Mouse (Mus musculus): ENCODE data around the gene Gm20715. TPM values are rescaled to one million over a fixed set of nuclear protein-coding genes. Genes with fewer than 3 reads are reported as not detected.

Gm20715 gene
- polyA plus RNA-seq, 2 experiments, result 0.03 TPM; not detected in 1

GRCm38 (mm10) chr7:6389449-6389848 lies 20.6 kb upstream of the Gm20715 start:
- WGBS, result 64% methylated on average over 5 of the region's 5 CpGs
- H3K36me3 ChIP-seq (ENCODE audit: control insufficient read depth, insufficient read depth, low read length), result peaks cover 42% of the 10 kb centered on the region

GRCm38 (mm10) chr7:6397996-6398975 lies 11.8 kb upstream of the Gm20715 start, which contains the start of gene Smim17:
Gene Smim17, plus strand, starts transcription at chr7:6398715.
- Histone ChIP-seq H3K36me3 (ENCODE audit: control insufficient read depth, insufficient read depth, low read length) (peaks cover 12% of the 10 kb centered on the region), H3K9me3 (ENCODE audit: control insufficient read depth, low read length) (no peaks in the 10 kb centered on the region), H3K4me2 (replicated peaks; ENCODE audit: low read depth, low read length, severe bottlenecking) (peak within 1 kb of the TSS; percentile 70), H3K9ac (ENCODE audit: low read depth, low read length, severe bottlenecking) (peak within 1 kb of the TSS; percentile 60), H3K27me3 (ENCODE audit: control insufficient read depth, insufficient read depth, low read length) (no peaks in the 10 kb centered on the region), H3K4me3 (replicated peaks; ENCODE audit: low read length) (peak within 1 kb of the TSS; percentile 46), H3K4me1 (ENCODE audit: control insufficient read depth, insufficient read depth, low read length) (peaks cover 5% of the 10 kb centered on the region; the same call in 1 of the 2 replicates), H3K27ac (replicated peaks; ENCODE audit: low read depth, low read length) (no peak within 1 kb of the TSS)
- 24% methylated on average over 25 of the region's 25 CpGs for WGBS
- no peak for TF ChIP-seq POLR2A (IDR thresholded peaks at IDR 0.05; ENCODE audit: borderline replicate concordance, extremely low read depth, insufficient read depth, insufficient read length)
- DNase-seq (ENCODE audit: low spot score), result peak; percentile 75
- peak; percentile 76 for ATAC-seq (ENCODE audit: low FRiP score, low read depth)

More at GRCm38 (mm10) chr7:6389449-6389848, 20.6 kb upstream of the Gm20715 start:
- no peak overlapping the region for H3K27ac ChIP-seq (replicated peaks; ENCODE audit: low read depth, low read length)
- no peaks in the 10 kb centered on the region for H3K27me3 ChIP-seq (ENCODE audit: control insufficient read depth, insufficient read depth, low read length)
- H3K9me3 ChIP-seq (ENCODE audit: control insufficient read depth, low read length), result no peaks in the 10 kb centered on the region
- H3K9ac ChIP-seq (ENCODE audit: low read depth, low read length, severe bottlenecking), result no peak overlapping the region
- no peak for TF ChIP-seq POLR2A (IDR thresholded peaks at IDR 0.05; ENCODE audit: borderline replicate concordance, extremely low read depth, insufficient read depth, insufficient read length)
- no peak overlapping the region for H3K4me3 ChIP-seq (replicated peaks; ENCODE audit: low read length)
- DNase-seq (ENCODE audit: low spot score) (no peak), ATAC-seq (ENCODE audit: low FRiP score, low read depth) (no peak)
- H3K4me1 ChIP-seq (ENCODE audit: control insufficient read depth, insufficient read depth, low read length), result no peaks in the 10 kb centered on the region
- no peak overlapping the region for H3K4me2 ChIP-seq (replicated peaks; ENCODE audit: low read depth, low read length, severe bottlenecking)

- H3K4me1 ChIP-seq (ENCODE audit: control insufficient read depth, insufficient read depth, low read length), result no peaks in the 10 kb centered on the region
- DNase-seq (ENCODE audit: low spot score) (no peak), ATAC-seq (ENCODE audit: low FRiP score, low read depth) (no peak)
- 9% methylated on average over 19 of the region's 22 CpGs for WGBS
- no peaks in the 10 kb centered on the region for H3K36me3 ChIP-seq (ENCODE audit: control insufficient read depth, insufficient read depth, low read length)
- H3K27ac ChIP-seq (replicated peaks; ENCODE audit: low read depth, low read length), result no peak overlapping the region
- no peak overlapping the region for H3K9ac ChIP-seq (ENCODE audit: low read depth, low read length, severe bottlenecking)
- no peaks in the 10 kb centered on the region for H3K27me3 ChIP-seq (ENCODE audit: control insufficient read depth, insufficient read depth, low read length)
- H3K4me3 ChIP-seq (replicated peaks; ENCODE audit: low read length), result no peak overlapping the region
- TF ChIP-seq POLR2A (IDR thresholded peaks at IDR 0.05; ENCODE audit: borderline replicate concordance, extremely low read depth, insufficient read depth, insufficient read length), result no peak
- no peak overlapping the region for H3K4me2 ChIP-seq (replicated peaks; ENCODE audit: low read depth, low read length, severe bottlenecking)
- no peaks in the 10 kb centered on the region for H3K9me3 ChIP-seq (ENCODE audit: control insufficient read depth, low read length)
Measured at GRCm38 (mm10) chr7:6414626-6415441, 4.8 kb downstream of the Gm20715 start.

- Histone ChIP-seq H3K4me2 (replicated peaks; ENCODE audit: low read depth, low read length, severe bottlenecking) (no peak overlapping the region), H3K27ac (replicated peaks; ENCODE audit: low read depth, low read length) (no peak overlapping the region), H3K4me1 (ENCODE audit: control insufficient read depth, insufficient read depth, low read length) (no peaks in the 10 kb centered on the region), H3K9ac (ENCODE audit: low read depth, low read length, severe bottlenecking) (no peak overlapping the region), H3K4me3 (replicated peaks; ENCODE audit: low read length) (no peak overlapping the region), H3K9me3 (ENCODE audit: control insufficient read depth, low read length) (no peaks in the 10 kb centered on the region), H3K36me3 (ENCODE audit: control insufficient read depth, insufficient read depth, low read length) (no peaks in the 10 kb centered on the region), H3K27me3 (ENCODE audit: control insufficient read depth, insufficient read depth, low read length) (no peaks in the 10 kb centered on the region)
- 17% methylated on average over 8 of the region's 8 CpGs for WGBS
- no peak for TF ChIP-seq POLR2A (IDR thresholded peaks at IDR 0.05; ENCODE audit: borderline replicate concordance, extremely low read depth, insufficient read depth, insufficient read length)
- ATAC-seq (ENCODE audit: low FRiP score, low read depth) (no peak), DNase-seq (ENCODE audit: low spot score) (no peak)
Measured at GRCm38 (mm10) chr7:6415442-6415787, 5.3 kb downstream of the Gm20715 start.

- no peak for TF ChIP-seq POLR2A (IDR thresholded peaks at IDR 0.05; ENCODE audit: borderline replicate concordance, extremely low read depth, insufficient read depth, insufficient read length)
Measured at GRCm38 (mm10) chr7:6419894-6420293, 9.8 kb downstream of the Gm20715 start.

More at GRCm38 (mm10) chr7:6419894-6420293, 9.8 kb downstream of the Gm20715 start:
- 67% methylated on average over 6 of the region's 6 CpGs for WGBS
- Histone ChIP-seq H3K9me3 (ENCODE audit: control insufficient read depth, low read length) (no peaks in the 10 kb centered on the region), H3K27ac (replicated peaks; ENCODE audit: low read depth, low read length) (no peak overlapping the region), H3K9ac (ENCODE audit: low read depth, low read length, severe bottlenecking) (no peak overlapping the region), H3K36me3 (ENCODE audit: control insufficient read depth, insufficient read depth, low read length) (no peaks in the 10 kb centered on the region), H3K27me3 (ENCODE audit: control insufficient read depth, insufficient read depth, low read length) (no peaks in the 10 kb centered on the region), H3K4me1 (ENCODE audit: control insufficient read depth, insufficient read depth, low read length) (no peaks in the 10 kb centered on the region), H3K4me3 (replicated peaks; ENCODE audit: low read length) (no peak overlapping the region), H3K4me2 (replicated peaks; ENCODE audit: low read depth, low read length, severe bottlenecking) (no peak overlapping the region)
- DNase-seq (ENCODE audit: low spot score) (no peak), ATAC-seq (ENCODE audit: low FRiP score, low read depth) (no peak)
